Mouse (Mus musculus): Measurements from ENCODE around the gene Sub1.

DNA sequence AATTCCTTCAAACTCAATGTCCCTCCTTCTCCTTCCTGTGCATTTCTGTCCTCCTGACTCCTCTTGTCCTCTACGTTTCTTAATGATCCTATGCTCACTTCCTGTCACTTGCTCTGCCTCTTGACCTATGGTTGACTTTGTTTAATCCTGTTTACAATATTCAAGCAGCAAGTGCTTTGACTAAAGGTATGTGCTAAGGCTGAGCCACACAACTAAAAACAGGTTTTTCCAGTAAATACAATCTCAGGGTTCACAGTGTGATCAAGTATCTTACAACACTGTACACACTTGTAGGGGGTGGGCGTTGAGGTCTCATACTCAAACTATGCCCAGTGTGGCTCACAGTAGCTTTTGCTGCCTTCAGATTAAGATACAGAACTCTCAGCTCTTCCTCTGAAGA lies 8.9 kb downstream of the Sub1 start:
- TF ChIP-seq CTCF (IDR thresholded peaks at IDR 0.05; ENCODE audit: insufficient read depth, low read length) (no peak), POLR2A (IDR thresholded peaks at IDR 0.05; ENCODE audit: borderline replicate concordance, extremely low read depth, low read depth, low read length) (no peak)
